Mouse (Mus musculus) c-Kit-positive CD71-negative TER-119-negative erythroid progenitor cells, embryonic 14.5 days (primary cell): ENCODE results near the gene Nfe2l3.
"Not testable (repeated sequence)": the region's sequence is repeated elsewhere in the genome, so short reads cannot be mapped to it uniquely, and the experiment has no call there.

Source experiments
- DNase-seq: peaks from one replicate; pipeline ENCODE4 v3.0.0-alpha.2; 2013; ENCODE audit warnings: low read depth

The Nfe2l3 gene

DNA sequence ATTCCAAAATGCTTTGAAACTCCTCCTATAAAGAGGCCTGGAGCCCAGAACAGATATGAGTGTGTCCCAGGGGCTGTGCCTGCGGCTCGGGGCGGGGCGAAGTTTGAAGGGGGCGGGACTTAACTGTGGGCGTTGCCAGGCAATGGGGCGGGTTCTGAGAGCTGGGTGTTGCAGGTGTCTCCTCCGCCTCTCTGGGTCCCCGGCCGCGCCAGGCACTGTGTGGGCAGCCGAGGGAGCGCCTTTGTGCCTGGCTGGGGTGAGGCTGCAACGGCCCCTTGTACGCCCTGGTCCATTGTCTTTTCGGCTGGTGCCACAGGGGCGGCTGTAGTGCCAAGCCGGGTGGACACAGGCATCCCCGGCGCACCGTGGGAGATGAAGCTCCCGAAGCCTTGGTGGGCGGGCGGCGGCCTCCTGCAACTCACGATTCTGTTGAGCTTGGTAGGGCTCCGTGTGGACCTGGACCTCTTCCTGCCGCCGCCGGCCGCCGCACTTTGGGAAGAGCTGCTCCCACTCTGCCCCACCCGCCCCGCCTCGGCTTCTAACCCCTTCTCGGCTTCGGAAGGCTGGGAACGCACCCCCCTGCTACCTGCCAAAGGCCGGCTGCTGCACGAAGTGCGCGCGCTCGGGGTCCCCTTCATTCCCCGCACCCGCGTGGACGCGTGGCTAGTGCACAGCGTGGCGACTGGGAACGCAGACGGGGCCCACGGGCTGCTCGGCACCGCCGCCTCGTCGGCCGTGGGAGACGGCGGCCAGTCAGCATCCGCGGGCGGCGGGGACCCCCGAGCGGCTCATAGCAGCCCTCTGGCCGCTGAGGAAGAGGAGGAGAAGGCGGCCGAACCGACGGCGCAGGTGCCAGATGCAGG, at the start of gene Nfe2l3:
TSS of gene Nfe2l3 (plus strand) at position 136 of the 863 bp plus-strand sequence.
- peak; percentile 62 for DNase-seq

DNA sequence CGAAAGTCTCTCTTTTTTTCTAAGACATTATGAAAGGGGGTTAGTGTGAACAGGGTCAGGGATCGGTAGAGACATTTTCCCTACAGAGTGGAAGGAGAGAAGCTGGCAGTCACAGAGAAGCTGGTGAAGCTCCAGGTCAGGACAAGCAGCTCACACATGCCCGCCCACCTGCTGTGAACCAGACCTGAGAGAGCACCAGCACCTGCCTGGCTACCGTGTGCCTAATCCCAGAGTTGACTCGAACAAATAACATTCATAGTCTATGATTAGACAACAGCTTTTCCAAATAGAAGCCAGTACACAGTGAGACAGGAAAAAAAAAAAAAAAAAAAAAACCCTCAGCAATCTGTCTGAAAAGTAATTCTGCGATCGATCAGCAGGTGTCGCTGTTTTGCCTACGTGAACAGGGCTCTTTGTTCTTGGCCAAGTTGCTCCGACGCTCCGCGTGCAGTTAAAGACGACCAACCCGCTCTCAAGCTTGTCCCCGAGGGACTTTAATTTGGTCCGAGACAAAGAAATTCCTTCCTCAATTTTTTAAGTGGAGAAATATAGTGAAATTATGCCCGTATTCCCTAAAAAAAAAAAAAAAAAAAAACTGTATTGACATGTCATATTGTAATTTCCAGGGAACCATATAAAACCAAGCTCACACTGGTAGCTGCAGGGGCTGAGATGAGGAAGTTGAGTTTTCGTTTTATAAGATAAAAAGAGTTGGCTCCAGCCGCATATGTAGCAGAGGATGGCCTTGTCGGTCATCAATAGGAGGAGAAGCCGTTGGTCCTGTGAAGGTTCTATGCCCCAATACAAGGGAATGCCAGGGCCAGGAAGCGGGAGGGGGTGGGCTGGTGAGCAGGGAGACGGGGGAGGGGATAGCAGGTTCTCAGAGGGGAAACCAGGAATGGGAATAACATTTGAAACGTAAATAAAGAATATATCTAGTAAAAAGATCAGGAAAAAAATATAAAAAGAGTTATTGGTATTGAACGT, 48.4 kb upstream of the Nfe2l3 start:
- DNase-seq, result peak; percentile 89

DNA sequence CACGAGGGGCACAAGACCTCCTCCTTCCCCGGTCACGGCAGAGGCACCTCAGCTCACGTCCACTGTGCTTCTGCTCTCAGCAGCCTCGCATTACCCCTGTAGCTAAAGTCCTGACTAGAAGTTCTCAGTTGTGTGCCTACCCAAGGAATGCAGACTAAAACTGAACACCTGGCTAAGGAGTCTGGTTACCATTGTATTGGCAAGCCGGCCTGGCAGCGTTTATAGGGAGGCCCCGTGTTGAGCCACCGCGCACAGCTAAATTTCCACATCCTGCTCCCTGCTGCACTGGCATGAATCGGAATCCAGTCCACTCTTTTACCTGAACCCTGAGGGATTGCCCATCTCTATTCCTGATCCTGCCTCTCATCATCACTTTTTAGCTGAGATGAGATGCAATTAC, 42.0 kb upstream of the Nfe2l3 start:
- no peak for DNase-seq

DNA sequence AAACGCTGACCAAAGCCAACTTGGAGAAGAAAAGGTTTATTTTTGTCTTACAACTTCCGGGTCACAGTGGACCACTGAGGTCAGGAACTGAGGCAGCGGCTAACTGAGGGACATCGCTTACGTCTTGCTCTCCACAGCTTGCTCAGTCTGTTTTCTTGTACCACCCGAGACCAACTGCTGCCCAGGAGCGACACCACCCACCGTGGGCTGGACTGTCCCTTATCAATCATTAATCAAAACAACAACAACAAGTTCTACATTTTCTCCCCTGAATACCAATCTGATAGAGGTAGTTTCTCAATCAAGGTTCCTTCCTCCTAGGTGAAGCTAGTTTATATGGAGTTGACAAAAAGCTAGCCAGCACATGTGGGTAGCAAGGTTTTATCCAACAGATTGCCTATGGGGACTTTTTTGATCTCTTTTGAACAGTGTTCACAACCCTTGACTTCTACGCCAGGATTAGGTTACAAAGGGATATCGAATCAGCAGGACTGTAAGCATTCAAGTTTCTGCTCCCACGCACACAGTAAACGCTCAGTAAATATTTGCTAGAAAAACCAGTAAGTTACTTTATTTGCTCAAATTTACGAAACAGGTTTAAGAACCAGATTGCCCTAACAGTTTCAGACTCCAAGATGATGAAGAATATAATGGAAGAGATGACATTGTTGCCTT, 40.5 kb upstream of the Nfe2l3 start:
- no peak for DNase-seq

DNA sequence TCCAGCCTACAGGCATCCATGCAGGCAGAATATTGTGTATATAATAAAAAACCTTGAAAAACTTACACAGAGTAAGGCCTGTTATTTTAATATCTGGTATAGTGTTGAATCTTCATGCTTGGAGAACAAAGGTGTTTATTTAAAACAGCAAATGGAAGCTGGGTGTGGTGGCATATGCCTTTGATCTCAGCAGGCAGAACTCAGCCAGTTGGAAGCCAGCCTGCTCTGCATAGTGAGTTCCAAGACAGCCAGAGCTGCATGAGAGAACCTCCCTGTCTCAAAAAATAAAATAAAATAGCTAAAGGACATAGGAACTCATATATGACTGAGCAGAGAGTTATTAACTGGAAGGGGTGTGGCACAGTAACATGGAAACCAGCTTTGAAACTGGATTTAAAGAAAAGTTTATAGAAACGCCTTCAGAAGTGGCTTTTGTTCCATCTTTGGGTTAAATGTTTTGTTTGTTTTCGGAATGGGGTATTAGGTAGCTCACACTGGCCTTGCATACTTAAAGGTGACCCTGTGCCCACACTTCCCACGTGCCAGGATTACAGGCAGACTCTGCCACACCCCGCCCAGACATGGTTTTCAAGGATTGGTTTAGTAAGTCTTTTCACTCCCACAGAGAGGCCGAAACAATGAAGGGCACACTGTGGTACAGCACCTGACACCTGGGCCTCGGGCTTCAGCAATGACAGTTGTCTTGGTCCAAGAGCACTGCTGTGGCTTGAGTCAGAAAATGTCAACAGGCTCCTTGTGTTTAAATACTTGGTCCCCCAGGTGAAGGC, 38.9 kb upstream of the Nfe2l3 start:
- no peak for DNase-seq

DNA sequence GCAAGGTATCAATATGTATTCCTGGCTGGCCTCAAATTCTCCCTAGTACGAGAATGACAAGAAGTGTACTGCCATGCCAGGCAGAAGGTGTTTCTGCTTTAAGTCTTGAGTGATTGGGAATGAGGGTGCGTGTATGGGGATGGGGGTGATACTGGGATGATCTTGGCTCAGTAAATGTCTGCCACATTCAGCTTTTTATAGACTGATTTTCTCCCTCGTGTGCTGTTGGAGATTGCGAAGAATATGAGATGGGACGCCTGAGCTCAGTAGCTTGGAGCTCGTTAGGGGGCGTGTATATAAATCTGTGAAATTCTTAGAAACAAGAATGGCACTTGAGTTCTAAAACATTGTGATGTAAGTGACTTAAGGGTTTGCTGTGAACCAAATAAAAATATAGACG, 38.1 kb upstream of the Nfe2l3 start:
- not testable (repeated sequence) for DNase-seq

DNA sequence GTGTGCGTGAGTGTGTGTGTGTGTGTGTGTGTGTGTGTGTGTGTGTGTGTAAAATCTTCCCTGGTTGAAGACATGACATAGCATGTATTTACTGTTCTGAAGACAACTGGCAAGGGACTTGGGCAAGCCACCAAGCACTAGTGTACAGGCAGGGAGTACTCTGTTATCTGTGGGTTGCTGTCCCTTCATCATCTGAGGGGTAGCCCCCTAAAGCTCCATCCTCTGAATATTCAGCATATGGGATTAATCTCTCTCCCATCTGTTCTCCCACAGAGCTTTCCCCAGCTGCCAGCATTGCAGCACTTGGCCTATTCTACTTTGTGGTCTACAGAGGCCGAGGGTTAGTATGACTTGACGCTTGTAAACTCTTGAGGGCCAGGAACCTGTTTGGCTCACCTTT, 37.5 kb upstream of the Nfe2l3 start:
- DNase-seq, result not testable (repeated sequence)

DNA sequence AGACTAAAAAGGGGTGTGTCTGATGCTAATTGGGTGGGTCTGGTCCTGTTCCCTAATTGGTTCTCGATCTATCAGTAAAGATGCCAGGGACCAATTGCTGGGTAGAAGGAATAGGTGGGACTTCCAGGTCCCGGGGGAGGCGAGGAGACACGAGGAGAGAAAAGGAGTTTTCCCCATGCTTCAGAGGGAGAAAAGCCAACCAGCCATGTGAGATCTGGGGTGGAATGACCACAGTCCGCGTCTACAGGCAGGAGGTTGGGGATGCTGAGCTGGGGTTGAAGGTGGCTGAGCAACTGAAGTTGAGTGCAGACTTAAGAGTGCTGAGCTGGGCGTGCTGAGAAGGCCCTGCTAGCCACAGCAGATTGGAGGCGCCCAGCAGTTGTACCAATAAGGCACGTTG, 37.0 kb upstream of the Nfe2l3 start:
- no peak for DNase-seq

DNA sequence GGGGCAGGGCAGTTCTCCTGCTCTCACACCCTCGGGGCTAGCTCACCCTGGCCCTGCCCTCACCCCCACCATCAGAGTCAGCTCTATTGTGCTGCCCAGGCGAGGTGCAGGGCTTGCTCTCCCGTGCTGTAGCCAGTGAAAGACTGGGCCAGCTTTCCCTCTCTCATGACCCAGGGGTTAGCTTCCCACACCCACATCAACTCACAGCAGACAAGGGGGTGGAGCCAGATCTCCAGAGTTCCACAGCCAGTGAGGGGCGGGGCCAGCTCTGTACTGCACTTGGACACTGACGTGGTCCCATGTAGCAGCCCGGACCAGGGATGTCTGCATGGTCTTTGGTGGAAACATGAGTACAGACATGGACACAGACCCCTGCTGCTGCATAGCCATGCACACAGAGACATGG, 33.4 kb upstream of the Nfe2l3 start:
- no peak for DNase-seq

DNA sequence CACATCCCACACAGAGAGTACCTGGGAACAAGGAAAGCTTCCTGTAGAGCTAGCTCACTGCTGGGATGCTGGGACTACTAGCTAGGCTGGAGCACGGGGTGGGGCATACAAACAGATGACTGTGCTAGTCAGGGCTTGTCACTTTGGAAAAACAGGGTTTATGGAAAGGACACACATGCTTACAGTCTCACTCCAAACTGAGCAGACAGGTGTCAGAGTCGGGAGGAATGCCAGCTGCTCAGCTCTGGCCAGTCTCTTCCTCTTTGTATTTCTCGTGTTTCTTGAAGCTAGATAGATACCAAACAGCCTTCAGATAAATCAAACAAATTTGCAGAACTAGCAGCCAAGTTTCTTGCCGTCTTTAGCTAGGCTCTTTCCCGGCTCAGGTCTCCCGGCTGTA, 31.2 kb upstream of the Nfe2l3 start:
- no peak for DNase-seq

DNA sequence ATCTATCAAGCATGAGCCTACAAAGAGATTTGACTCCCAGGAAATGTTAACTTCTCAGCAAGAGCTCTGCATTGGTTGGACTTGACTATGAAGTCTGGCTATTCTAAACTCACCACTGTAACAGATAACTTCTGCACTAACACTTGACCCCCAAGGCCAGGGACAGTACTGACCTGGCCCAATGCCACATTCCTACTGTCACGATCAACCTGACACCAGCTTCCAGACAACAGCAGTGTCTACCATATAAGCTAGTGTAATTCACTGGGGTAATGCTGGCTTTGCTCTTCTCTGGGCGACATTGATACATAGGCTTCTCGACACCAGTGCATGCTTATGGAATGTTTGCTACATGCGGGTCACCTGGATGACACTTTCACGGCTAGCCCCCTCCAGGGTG, 28.9 kb upstream of the Nfe2l3 start:
- DNase-seq, result no peak

DNA sequence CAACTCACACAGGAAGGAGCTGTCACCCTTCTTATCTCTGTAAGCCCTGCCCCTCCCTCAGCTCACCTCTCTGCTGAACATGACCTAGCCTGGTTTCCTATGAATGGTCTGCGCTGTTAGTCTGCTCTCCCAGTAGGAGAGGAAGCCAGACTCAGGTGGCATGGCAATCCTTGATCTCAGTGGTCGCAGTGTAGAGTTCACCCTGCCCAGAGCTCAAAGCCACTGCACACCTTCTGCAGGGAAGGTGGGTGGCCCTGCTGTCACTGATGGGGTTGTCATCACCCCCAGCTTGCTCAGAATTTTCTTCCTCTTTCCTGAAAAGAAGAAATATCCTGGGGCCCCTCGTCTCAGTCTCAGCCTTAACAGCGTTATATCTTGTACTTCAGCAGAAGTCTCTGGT, 28.0 kb upstream of the Nfe2l3 start:
- DNase-seq, result no peak

DNA sequence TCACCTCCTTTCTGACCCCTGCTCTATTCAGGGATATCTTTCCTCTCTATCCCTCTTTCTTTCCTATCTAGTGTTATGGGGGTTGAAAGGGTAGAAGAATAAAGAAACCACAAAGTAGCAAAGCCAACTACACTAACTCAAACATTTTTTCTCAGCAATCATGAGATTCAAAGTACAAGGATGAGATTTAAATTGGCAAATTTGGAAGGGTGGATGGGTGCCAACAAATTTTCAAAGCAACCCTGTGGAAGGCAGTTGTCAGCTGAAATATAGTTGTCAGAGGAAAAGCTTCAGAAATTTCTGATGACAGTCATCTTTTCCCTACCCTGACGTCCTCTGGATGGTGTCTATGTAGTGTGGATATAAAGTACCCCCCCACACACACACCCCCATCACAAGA, 16.0 kb upstream of the Nfe2l3 start:
- DNase-seq, result no peak

DNA sequence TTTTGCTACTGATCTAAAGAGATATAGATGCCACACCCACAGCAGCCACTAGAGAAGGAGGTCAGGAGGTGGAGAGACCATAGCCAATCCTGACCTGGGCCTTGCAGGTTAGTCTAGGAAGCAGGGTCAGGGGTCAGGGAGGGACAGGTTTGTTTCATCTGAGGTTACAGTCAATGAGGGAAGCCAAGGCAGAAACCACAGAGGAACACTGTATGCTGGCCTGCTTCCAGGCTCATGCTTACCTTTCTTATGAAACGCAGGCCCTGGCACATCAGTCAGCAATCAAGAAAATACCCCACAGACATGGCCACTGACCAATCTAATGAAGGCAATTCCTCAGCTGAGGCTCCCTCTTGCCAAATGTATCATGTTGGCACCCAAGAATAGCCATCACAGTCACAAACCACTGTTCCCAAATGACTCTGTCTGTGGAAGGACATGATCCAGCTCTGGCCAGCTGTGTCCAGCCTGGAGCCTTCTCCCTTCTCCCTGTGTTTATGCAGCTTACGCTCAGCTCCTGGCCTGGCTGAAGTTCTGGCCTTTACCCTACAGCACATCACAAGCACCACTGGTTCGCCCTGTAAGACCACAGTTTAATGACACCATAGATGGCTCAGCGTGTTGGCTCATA, 15.0 kb upstream of the Nfe2l3 start:
- no peak for DNase-seq

DNA sequence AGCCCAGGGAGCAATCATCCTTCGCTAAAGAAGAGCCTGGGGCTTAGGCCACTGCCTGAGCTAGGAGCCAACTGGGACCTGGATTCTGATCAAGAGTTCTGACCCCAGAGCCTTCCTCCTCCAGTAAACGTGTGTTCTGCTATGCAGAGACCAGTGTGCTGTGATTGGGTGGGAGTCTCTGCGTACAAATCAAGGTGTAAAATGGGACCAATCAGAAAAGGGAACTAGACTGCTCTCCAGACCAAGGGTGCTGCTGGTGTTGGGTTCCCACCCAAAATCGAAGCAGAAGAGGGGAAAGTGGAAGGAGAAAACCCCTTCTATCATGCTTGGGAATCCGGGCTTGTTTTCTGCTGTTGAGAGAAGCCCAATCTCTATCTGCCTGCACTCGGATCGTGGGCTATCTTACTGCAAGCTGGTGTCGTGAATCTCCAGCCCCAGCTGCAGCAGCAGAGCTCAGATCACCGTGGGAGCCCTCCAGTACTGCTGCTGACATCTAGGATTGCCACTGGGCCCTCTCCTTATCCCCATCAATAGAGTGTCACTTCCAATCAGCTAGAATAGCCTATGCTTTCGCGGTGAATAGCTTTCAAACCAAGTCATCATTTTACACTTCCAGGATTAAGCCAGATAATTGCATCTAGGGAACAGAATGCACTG, 8.9 kb upstream of the Nfe2l3 start:
- DNase-seq, result no peak

DNA sequence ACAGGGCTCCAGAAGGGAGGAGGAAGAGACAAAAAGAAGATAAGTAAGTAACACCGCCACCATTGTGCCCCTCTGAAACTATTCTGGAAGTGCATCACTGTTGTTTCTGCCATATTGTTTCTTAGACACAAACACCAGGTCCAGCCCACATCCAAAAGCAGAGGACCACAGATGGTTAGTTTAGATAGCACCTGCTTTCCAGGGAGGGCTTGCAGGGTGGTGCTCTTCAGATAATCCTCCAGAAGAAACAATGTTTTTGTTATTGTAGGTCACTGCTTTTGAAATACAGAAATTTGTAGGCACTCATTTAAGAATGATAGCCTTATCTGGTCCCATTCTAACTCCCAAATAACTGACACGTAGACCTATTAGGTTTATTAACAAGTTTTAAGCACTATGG, 7.9 kb upstream of the Nfe2l3 start:
- no peak for DNase-seq

DNA sequence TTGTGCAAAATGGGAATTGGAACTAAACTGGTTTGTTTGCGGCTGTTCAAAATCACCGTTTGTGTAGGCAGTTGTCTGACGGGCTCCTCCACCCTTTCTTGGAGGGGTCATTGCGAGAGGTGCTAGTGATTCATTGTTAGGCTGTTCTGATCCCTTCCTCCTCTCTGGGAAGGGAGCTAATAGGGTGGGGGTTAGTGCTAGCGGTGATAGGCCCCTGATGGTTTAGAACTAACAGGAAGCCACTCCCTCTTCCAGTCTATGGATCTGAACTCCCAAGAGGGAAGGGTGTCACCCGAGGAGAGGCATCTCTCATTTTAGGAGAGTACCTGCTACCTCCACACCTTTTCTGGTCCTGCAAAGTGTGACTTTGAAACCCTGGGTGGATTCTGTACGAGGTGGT, 1.8 kb downstream of the Nfe2l3 start:
- no peak for DNase-seq

DNA sequence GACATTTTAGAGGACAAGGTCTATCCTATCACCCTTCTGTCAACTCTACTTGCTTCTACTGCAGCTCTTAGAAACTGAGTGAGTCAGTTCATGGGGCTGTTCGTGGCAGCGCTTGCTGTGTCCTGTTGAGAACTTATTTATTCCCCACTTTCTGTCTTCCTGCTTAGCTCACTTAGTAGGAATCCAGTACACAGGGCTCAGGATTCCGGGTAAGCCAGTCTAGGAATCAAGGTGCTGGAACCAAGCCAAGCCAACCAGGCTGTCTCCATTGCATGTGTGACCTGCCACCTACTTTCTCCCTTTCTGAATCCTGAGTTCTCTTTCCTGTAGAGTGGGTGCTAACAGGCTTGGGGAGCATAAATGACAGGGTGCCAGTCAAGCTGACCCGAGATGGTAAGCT, 5.2 kb downstream of the Nfe2l3 start:
- no peak for DNase-seq

DNA sequence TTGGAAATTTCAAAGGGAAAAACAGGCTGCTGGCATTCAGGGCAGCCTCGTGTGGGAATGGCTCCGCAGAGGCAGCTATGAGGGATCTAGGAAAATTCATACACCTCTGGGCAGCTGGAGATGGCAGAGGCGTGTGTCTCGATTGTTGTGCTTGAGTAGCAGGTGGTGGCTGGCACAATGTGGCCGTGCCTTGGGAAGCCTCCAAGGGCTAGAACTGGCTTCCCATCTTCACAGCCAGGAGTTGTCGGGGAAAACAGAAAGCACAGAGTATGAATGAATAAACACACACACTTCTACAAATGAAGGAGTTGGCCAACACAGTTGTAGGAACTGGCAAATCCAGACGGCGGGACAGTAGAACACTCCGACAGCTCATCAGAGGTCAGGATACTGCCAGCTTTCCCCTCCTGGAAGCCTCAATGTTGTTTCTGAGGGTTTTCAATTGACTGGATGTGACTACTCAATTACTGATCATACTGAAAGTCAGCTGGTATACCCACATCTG, 6.4 kb downstream of the Nfe2l3 start:
- DNase-seq, result no peak

DNA sequence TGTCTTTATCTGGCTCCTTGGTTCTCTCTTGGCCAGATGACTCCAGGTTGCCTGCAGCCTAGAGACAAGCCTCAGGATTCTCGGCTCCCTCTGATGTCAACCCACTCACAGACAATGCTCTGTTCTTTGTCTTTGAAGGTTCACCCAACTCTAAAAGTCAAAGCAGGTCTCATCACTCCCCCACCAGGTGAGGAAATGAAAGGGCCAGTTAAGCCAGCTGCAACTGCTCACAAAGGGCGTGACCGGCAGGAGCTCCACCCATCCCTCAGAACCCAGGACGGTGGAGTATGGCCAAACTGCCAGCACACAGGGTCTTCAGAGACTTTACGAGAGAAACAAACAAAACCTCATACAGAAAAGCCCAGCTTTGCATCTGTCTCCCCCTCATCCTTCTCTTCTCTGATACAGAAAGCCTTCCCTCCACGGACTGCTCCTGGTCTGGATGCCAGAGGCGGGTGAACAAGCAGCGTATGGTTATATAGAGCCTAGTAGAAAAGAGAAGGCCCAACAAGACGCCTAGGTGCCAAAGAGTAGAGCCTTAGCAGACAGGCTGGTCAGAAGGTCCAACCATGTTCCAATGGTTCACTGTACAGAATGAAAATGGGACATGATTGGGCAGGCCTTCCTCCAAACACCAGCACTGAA, 9.8 kb downstream of the Nfe2l3 start:
- DNase-seq, result no peak
